Mouse (Mus musculus): ENCODE measurements around the gene Golph3l. TPM values are rescaled to one million over a fixed set of nuclear protein-coding genes. Genes with fewer than 3 reads are reported as not detected.

Golph3l gene
- total RNA-seq, 2 experiments from 2014 or later: 18.2 to 19.3 TPM

Other genes with a start within 250 kb of the Golph3l start
- 10 to 100 TPM; 60.0 to 64.4 TPM for gene Setdb1, start 231.7 kb upstream of the Golph3l start, total RNA-seq (2021)
- not detected for gene 4930558C23Rik, start 186.1 kb upstream of the Golph3l start, total RNA-seq (2021)
- gene Arnt, start 154.5 kb upstream of the Golph3l start, total RNA-seq (2021): 10 to 100 TPM; 40.4 to 46.1 TPM
- 1 to 10 TPM; 7.1 to 7.2 TPM for gene Ctsk, start 89.7 kb upstream of the Golph3l start, total RNA-seq (2021)
- 1 to 10 TPM; 8.3 to 8.6 TPM for gene Ctss, start 62.1 kb upstream of the Golph3l start, total RNA-seq (2021)
- gene Hormad1, start 29.3 kb upstream of the Golph3l start, total RNA-seq (2021): not detected
- gene Ensa, start 36.1 kb downstream of the Golph3l start, total RNA-seq (2021): 100 to 1,000 TPM; 135 to 145 TPM
- gene Mcl1, start 69.9 kb downstream of the Golph3l start, total RNA-seq (2021): 10 to 100 TPM; 76.4 to 80.1 TPM
- gene Adamtsl4, start 99.0 kb downstream of the Golph3l start, total RNA-seq (2021): 1 to 10 TPM; 1.4 to 1.9 TPM
- 10 to 100 TPM; 10.9 to 11.3 TPM for gene Ecm1, start 150.6 kb downstream of the Golph3l start, total RNA-seq (2021)
- gene Tars2, start 171.3 kb downstream of the Golph3l start, total RNA-seq (2021): 10 to 100 TPM; 40.0 to 43.4 TPM
- gene Rprd2, start 229.9 kb downstream of the Golph3l start, total RNA-seq (2021): 10 to 100 TPM; 58.0 to 59.3 TPM